In genomic region chr7:78722051-78722450, GRCm38 (mm10) we compare ENCODE assay signal across 31 mouse cellular contexts. TPM values are rescaled to one million over a fixed set of nuclear protein-coding genes. Genes with fewer than 3 reads are reported as not detected.
DNase-seq lines count a peak whose midpoint lies in the region; ATAC-seq lines count a peak whose summit lies in the region.
"Had no signal": no experiment of that assay in that cellular context is flagged by ENCODE, and none has a peak within 500 bp of the region (broad histone marks: within the 10 kb centered on the region; RNA-seq: fewer than 3 reads in every experiment).

No protein-coding gene starts in this region.

- H3K27me3 ChIP-seq in intestine, embryonic 14.5 days (replicated peaks; ENCODE audit: control insufficient read depth, insufficient read depth, low read length) = no peaks in the 10 kb centered on the region
- no peaks in the 10 kb centered on the region for H3K27me3 ChIP-seq in intestine, embryonic 16.5 days (replicated peaks; ENCODE audit: control insufficient read depth, insufficient read depth, low read length)
- H3K27me3 ChIP-seq: embryonic facial prominence, embryonic 13.5 days; forebrain, embryonic 12.5 days; limb, embryonic 15.5 days; neural tube, embryonic 12.5 days; stomach, embryonic 15.5 days had no signal

- WGBS in intestine, embryonic 14.5 days = 91% methylated on average over 4 of the region's 4 CpGs
- WGBS in intestine, embryonic 16.5 days = 96% methylated on average over 4 of the region's 4 CpGs

- H3K4me3 ChIP-seq in intestine, embryonic 14.5 days (ENCODE audit: low read depth, low read length) = no peak overlapping the region
- H3K4me3 ChIP-seq in intestine, embryonic 16.5 days (ENCODE audit: low read length) = no peak overlapping the region
- H3K4me3 ChIP-seq: embryonic facial prominence, embryonic 13.5 days; erythroblast, embryonic 14.5 days; forebrain, embryonic 12.5 days; heart, embryonic 10.5 days; hindbrain, embryonic 10.5 days; left cerebral cortex, adult 2 months; limb, embryonic 15.5 days; neural tube, embryonic 12.5 days; stomach, embryonic 15.5 days had no signal

- no peak overlapping the region for H3K9ac ChIP-seq in intestine, embryonic 14.5 days (ENCODE audit: low read length)
- no peak overlapping the region for H3K9ac ChIP-seq in intestine, embryonic 16.5 days (ENCODE audit: low read depth, low read length)
- H3K9ac ChIP-seq: embryonic facial prominence, embryonic 13.5 days; forebrain, embryonic 12.5 days; limb, embryonic 15.5 days; liver, embryonic 14.5 days; lung, embryonic 14.5 days; neural tube, embryonic 12.5 days; stomach, embryonic 15.5 days had no signal

- H3K4me1 ChIP-seq in intestine, embryonic 14.5 days (replicated peaks; ENCODE audit: control insufficient read depth, insufficient read depth, low read length) = no peaks in the 10 kb centered on the region; the same call in 1 of the 2 replicates
- no peaks in the 10 kb centered on the region for H3K4me1 ChIP-seq in intestine, embryonic 16.5 days (ENCODE audit: control insufficient read depth, insufficient read depth, low read length)
- H3K4me1 ChIP-seq: embryonic facial prominence, embryonic 13.5 days; forebrain, embryonic 12.5 days; heart, embryonic 10.5 days; limb, embryonic 15.5 days; neural tube, embryonic 12.5 days had no signal

- H3K4me2 ChIP-seq in intestine, embryonic 14.5 days (ENCODE audit: low read length) = no peak overlapping the region
- no peak overlapping the region for H3K4me2 ChIP-seq in intestine, embryonic 16.5 days (ENCODE audit: low read depth, low read length)
- H3K4me2 ChIP-seq: embryonic facial prominence, embryonic 13.5 days; forebrain, embryonic 12.5 days; limb, embryonic 15.5 days; lung, embryonic 14.5 days; neural tube, embryonic 12.5 days; stomach, embryonic 15.5 days had no signal

- H3K27ac ChIP-seq in intestine, embryonic 14.5 days (ENCODE audit: low read depth) = no peak overlapping the region
- H3K27ac ChIP-seq in intestine, embryonic 16.5 days (ENCODE audit: low read length) = no peak overlapping the region
- H3K27ac ChIP-seq: embryonic facial prominence, embryonic 13.5 days; forebrain, embryonic 12.5 days; heart, embryonic 10.5 days; hindbrain, embryonic 10.5 days; left cerebral cortex, adult 2 months; limb, embryonic 15.5 days; liver, embryonic 14.5 days; neural tube, embryonic 12.5 days; stomach, embryonic 15.5 days had no signal

- H3K36me3 ChIP-seq in intestine, embryonic 14.5 days (ENCODE audit: control insufficient read depth, insufficient read depth, low read length) = no peaks in the 10 kb centered on the region
- H3K36me3 ChIP-seq in intestine, embryonic 16.5 days (ENCODE audit: control insufficient read depth, insufficient read depth, low read length) = no peaks in the 10 kb centered on the region
- H3K36me3 ChIP-seq: embryonic facial prominence, embryonic 13.5 days; forebrain, embryonic 12.5 days; heart, embryonic 10.5 days; hindbrain, embryonic 10.5 days; limb, embryonic 15.5 days; neural tube, embryonic 12.5 days; stomach, embryonic 15.5 days had no signal

- DNase-seq in intestine, embryonic 14.5 days (ENCODE audit: low spot score) = peak; percentile 21
- peak; percentile 42 for DNase-seq in right cerebral cortex, adult 18-20 months
- DNase-seq in right cerebral cortex, postnatal 36 days (ENCODE audit: low spot score in 2 of 2) = no peak
- peak; percentile 62 for DNase-seq in telencephalon, adult 2 months (ENCODE audit: low read depth, low spot score)
- no peak for DNase-seq in lung, postnatal 25 days (ENCODE audit: low spot score)
- DNase-seq: adrenal gland, adult 8-10 months; cerebellum, adult 18-20 months; cerebellum, postnatal 25 days; embryo, embryonic 11 days; gastrocnemius, postnatal 36 days; kidney, postnatal 25 days; left cerebral cortex, postnatal 4 days; lung, embryonic 14.5 days; lung, postnatal 36 days; midbrain, embryonic 14.5 days; right cerebral cortex, postnatal 25 days had no signal

- no peak for ATAC-seq in intestine, embryonic 14.5 days (replicated peaks; ENCODE audit: low FRiP score, low TSS enrichment, low read depth)
- no peak for ATAC-seq in intestine, embryonic 16.5 days
- peak; percentile 38 for ATAC-seq in granulocyte monocyte progenitor cell, adult 5-6 weeks (replicated peaks; ENCODE audit: poor library complexity, severe bottlenecking)
- ATAC-seq: hindbrain, embryonic 16.5 days; intestine, postnatal 0 days had no signal

- no peaks in the 10 kb centered on the region for H3K9me3 ChIP-seq in intestine, embryonic 14.5 days (ENCODE audit: control insufficient read depth, low read length)
- no peaks in the 10 kb centered on the region for H3K9me3 ChIP-seq in intestine, embryonic 16.5 days (ENCODE audit: control insufficient read depth, low read length)
- H3K9me3 ChIP-seq: embryonic facial prominence, embryonic 13.5 days; forebrain, embryonic 12.5 days; heart, embryonic 10.5 days; hindbrain, embryonic 10.5 days; limb, embryonic 15.5 days; neural tube, embryonic 12.5 days; stomach, embryonic 15.5 days had no signal

RNA-seq across cellular contexts. Expression of gene Ntrk3, which starts 15.8 kb away (rescaled TPM):
- polyA plus RNA-seq in intestine, embryonic 14.5 days (2014; fragmentation: Nextera tagmentation; extraction: Ambion mirVana) = 3.6 and 4.5 TPM in 2 replicates
- 2.1 and 3.2 TPM in 2 replicates for polyA plus RNA-seq in intestine, embryonic 16.5 days (2015; fragmentation: Nextera tagmentation; extraction: Ambion mirVana)
- total RNA-seq in granulocyte monocyte progenitor cell, adult 5-6 weeks (2014; fragmentation: Nextera tagmentation) = not detected in 2 replicates
- total RNA-seq in granulocyte monocyte progenitor cell, adult 5-6 weeks (2017) = not detected in 2 replicates
- total RNA-seq: megakaryocyte-erythroid progenitor cell, adult 5-6 weeks had no signal
- polyA plus RNA-seq: erythroblast, embryonic 14.5 days had no signal

Comparison
In these comparisons a context has a peak if more than half of its experiments do, and no peak if none do; other contexts are left out.
1. DNase-seq: peak in intestine, embryonic 14.5 days (single experiment), right cerebral cortex, adult 18-20 months (single experiment) and telencephalon, adult 2 months (single experiment); none in right cerebral cortex, postnatal 36 days (0 of 2) and lung, postnatal 25 days (single experiment).